Mouse (Mus musculus) spleen, adult 2 months (tissue): ENCODE data around the gene Grhl3.

Source experiments
- CTCF ChIP-seq: fragments of 200-500 bp; IDR thresholded peaks from 2 replicates; pipeline ENCODE4 v1.5.1; 2011; ENCODE audit warnings: mild to moderate bottlenecking, inconsistent platforms; ENCODE audit not compliant: insufficient read depth, insufficient read length, insufficient replicate concordance; ENCODE audit errors: extremely low read depth
- POLR2A ChIP-seq: fragments of 200-500 bp; IDR thresholded peaks from 2 replicates; pipeline ENCODE4 v1.6.1; 2011; ENCODE audit warnings: low read depth, low read length, inconsistent platforms

GRCm38 (mm10) chr4:135495810-135496209 is 77.6 kb downstream of the Grhl3 start:
- TF ChIP-seq CTCF, result no peak
- TF ChIP-seq POLR2A, result no peak
